Mouse (Mus musculus): ENCODE data around the gene Gadd45gip1.

Gadd45gip1 gene

DNA sequence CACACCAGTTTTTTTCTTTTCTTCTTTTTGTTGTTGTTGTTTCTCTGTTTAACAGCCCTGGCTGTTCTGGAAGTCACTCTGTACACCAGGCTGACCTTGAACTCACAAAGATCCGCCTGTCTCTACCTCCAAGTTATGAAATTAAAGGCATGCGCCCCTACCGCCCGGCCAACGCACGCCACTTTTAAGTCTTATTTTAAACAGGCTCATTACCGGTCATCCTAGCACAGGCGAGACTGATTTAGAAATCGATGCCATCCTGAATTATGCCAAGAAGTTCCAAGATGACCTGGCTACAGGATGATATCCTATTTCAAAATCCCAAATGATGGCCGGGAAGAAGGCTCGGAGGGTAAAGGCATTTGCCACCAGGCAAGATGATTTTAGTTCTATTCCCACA is at the start of gene Gadd45gip1:
TSS of gene Gadd45gip1 (plus strand) at position 33 of the 400 bp plus-strand sequence.
- no peak for DNase-seq (ENCODE audit: low spot score)

DNA sequence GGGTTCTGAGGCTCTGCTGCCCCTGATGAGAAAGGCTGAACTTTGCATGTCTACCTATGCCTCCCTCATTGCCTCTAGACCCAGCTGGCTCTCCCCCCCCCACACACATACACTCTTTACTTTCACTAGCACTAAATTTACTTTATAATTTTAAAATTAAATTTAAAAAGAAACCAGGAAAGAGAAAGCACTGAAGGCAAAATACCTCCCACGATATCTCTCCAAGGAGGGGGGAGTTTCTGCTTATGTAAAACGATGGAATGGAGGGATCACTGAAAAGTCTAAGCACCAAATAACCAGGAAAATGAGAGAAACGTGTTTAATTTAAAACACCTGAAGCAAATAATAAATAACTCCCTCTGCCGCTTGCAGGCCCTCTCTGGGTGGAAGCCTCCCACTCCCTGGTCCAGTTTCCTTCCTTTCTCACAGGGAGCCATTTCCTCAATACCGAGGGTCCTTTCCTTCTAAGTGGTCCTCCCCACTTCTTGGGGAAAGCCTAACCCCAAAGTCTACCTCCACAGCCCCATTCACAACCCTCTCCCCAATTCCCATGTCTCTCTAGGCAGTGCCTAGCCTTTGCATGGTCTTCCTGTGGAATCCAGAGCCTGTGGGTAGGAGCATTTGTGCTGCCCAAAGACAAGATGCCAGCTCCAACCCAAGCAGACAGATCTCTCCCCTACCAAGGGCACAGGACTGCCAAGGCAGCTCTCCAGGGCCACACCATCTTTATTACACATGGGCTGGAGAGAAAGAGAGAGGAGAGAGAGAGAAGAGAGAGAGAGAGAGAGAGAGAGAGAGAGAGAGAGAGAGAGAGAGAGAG is 49.4 kb upstream of the Gadd45gip1 start:
- DNase-seq (ENCODE audit: low spot score) = no peak

DNA sequence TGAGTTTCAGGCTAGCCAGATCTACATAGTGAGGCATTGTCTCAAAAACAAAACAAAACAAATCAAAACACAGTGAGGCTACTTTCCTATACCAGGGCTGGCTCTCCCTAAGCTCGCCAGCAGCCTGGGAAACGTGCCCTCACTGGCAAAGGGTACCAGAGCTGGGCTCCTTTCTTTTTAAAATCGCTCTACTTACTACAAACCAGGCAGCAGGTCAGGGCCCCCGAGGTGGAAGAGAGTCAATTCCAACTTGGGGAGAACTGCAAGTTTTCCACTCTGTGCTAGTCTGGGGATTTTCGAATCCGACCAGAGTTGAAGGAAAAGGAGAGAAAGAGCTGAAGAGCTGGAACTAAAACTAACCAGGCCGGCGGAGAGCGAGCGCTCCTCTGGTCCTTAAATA is 48.6 kb upstream of the Gadd45gip1 start:
- no peak for DNase-seq (ENCODE audit: low spot score)

- no peak for DNase-seq (ENCODE audit: low spot score)
These were observed 48.0 kb upstream of the Gadd45gip1 start for GRCm38 (mm10) chr8:84783198-84783918.

- no peak for DNase-seq (ENCODE audit: low spot score)
These were observed 47.3 kb upstream of the Gadd45gip1 start for GRCm38 (mm10) chr8:84783919-84784581.

- DNase-seq (ENCODE audit: low spot score) = no peak
These were observed 46.4 kb upstream of the Gadd45gip1 start for GRCm38 (mm10) chr8:84784681-84785505.

DNA sequence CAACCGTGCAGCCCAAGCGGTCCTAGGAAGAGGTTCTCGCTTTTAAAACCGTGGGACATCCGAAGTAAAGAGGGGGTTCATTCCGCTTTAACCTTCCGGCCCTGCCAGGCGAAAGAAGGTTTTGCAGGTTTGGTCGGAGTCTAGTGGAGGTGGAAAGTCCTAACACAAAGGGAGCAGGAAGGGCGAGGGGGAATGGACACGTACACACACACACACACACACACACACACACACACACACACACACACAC is 45.9 kb upstream of the Gadd45gip1 start:
- DNase-seq (ENCODE audit: low spot score) = no peak

GRCm38 (mm10) chr8:84785756-84786677 is 45.3 kb upstream of the Gadd45gip1 start:
- DNase-seq (ENCODE audit: low spot score) = peak; percentile 55

GRCm38 (mm10) chr8:84786801-84787467 is 44.4 kb upstream of the Gadd45gip1 start:
- DNase-seq (ENCODE audit: low spot score) = no peak

DNA sequence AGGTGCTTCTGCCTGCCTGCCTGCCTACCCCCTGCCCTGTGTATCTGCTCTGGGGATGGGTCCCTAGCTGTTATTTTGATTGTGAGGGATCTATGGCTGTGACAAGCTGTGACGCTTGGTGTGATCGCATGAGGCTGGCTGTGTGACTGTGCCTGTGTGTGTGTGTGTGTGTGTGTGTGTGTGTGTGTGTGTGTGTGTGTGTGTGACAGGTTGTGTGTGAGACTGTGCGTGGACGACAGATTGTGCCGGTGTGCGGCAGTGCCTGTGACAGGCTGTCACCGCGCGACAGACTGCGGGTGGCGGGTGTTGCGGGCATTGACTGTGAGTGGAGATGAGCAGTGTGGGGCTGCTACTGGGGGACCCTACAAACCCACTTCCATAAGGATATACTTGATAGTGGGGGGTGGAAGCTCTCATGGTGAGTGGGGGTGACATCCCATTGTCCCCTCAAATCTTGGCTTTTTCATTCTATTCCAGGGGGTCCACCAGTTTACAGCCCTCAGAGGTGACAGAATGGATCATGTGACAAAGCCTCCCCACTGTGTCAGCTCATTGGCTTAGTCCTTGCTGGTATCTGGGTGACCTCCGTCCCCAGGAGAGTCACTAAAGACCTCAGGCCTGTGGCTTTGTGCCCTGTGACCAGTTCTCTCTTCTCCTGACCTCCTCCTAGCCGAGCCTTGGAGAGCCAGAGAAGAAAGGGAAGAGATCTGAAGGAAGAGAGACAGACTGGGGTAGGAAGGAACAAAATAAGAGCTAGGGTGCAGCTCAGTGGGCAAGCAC is 43.6 kb upstream of the Gadd45gip1 start:
- no peak for DNase-seq (ENCODE audit: low spot score)

DNA sequence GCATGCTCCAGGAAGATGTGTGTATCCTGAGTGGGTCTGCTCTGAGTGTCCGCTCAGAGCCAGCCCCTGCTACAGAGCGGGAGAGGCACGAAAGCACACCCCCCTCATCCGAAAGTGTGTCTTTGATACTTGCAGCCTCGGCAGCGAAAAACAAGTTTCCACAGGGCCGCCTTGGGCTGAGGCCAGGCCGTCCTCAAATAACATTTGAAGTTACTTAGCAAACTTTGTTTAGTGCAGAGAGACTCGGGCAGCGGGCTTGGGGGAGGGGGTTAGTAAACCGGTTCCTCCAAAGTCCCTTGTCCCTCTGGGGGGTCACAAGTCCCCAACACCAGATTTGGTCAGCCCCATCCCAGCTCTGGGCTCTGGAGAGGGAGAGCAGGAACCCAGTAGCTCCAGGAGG is 42.4 kb upstream of the Gadd45gip1 start:
- peak; percentile 76 for DNase-seq (ENCODE audit: low spot score)

- DNase-seq (ENCODE audit: low spot score) = no peak
These were observed 42.0 kb upstream of the Gadd45gip1 start for GRCm38 (mm10) chr8:84789345-84789744.

DNA sequence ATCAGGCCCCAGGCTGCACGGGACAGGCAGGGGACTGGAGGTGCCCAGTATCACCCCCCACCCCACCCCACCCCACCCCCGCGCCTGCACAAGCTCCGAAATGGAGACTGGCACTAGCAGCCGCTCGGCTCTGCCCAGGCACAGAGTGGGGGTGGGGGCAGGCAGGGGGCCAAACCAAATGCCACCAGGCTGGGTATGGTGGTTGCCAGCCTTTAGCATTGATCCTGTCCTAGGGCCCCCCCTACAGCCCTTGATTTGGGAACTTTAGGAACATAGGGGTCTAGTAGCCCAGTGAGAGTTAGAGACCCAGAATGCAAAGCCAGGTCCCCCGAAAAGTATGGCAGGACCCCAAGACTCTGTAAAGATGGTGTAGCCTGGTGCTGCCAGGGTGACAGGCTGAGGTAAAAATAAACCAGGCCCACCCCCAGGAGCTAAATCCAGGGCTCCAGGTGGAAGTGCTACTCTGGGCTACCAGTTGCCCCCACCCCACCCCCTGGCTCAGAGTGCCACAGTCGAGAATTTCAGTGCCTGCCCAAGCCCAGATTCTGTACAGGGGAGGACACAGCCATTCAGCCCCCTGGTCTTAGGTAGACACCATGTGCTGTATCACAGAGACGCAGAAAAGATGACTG is 41.4 kb upstream of the Gadd45gip1 start:
- no peak for DNase-seq (ENCODE audit: low spot score)

GRCm38 (mm10) chr8:84790537-84790936 is 40.8 kb upstream of the Gadd45gip1 start:
- DNase-seq (ENCODE audit: low spot score) = no peak

- DNase-seq (ENCODE audit: low spot score) = no peak
These were observed 38.8 kb upstream of the Gadd45gip1 start for GRCm38 (mm10) chr8:84792429-84792947.

DNA sequence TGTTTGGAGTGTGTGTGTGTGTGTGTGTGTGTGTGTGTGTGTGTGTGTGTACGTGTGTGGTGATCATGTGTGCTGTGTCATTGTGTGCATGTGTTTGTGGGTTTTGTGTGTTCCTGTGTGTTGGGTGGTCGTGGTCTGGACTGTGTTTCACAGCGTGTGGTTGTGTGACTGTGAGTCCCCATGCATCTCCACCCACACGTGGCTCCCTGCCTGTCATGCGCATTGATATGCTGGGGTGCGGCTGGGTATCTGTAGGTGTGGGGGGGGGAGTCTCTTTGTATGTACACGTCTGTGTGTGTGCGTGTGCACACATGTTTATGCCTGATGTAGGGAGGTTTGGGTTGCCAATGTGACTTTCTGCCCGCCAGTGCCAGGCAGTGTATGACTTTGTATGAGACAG is 38.2 kb upstream of the Gadd45gip1 start:
- no peak for DNase-seq (ENCODE audit: low spot score)

DNA sequence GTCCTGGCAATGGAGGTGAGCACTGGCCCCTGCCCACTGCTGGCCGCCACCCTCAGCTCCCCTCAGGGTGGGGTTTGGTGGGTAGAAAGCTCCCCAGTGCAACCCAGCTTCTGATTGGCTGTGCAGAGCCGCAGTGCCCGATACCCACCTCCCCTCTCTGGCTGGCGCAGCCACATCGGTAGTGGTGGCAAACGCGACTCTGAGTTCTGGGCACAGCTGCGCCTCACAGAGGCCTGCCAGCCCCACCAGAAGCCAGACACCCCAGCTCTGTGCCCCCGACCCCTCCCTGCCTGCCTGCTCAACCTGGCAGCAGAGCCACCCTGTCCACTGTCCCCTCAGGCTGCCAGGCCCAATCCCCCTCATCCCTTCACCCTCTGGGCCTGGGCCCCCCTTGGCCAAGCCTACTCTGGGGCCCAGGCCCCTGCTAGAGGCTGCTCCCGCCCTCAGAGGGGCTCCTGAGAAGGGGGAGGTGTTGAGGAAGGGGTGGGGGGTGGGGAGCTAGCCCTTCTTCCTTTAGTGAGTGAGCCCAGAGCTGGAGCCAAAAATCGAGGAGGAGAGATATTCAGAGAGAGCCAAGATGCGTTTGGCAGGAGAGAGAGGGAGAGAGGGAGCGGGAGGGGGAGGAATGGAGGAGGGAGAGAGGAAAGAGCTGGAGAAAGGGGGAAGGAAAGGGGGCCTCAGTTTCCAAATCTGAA is 37.4 kb upstream of the Gadd45gip1 start:
- DNase-seq (ENCODE audit: low spot score) = no peak

DNA sequence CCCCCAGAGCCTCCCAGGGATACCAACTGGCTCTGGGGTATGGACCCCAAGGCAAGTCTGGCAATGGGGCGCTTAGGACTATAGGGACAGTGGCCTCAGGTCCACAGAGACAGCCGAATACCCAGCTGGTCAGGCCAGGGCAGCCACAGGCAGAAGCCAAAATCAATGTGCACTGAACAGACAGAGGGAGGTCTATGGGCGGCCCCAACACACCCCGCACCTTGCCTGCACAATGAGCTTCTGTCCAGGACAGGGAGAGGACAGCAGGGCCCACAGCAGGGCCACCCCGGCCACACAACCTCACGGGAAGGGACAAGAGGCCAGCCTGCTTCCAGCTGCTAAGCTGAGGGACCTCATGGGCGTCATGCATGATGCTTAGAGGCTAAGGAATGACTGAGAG is 36.8 kb upstream of the Gadd45gip1 start:
- no peak for DNase-seq (ENCODE audit: low spot score)
